Mouse (Mus musculus) forebrain, postnatal 0 days (tissue): Measurements from ENCODE around the gene Hist1h3a. TPM values are rescaled to one million over a fixed set of nuclear protein-coding genes. Genes with fewer than 3 reads are reported as not detected.

Source experiments
- ATAC-seq: fragments of 200-750 bp; cut with Nextera tagmentation; 2 replicates; pipeline ENCODE4 v1.8.0; 2017; ENCODE audit warnings: mild to moderate bottlenecking, moderate library complexity
- DNase-seq: peaks from one replicate; pipeline ENCODE4 v3.0.0-alpha.2; 2015
- H3K27ac ChIP-seq: fragments of 300-500 bp; sonication (generic); 2 replicates; pipeline ENCODE4 v1.5.1; 2014; ENCODE audit warnings: low read depth, mild to moderate bottlenecking, antibody characterized with exemption, low read length, moderate library complexity, mixed read lengths
- H3K27me3 ChIP-seq: fragments of 300-500 bp; sonication (generic); 2 replicates; pipeline ENCODE4 v1.6.1; 2014; ENCODE audit warnings: mild to moderate bottlenecking, low read length, mixed read lengths; ENCODE audit not compliant: insufficient read depth
- H3K36me3 ChIP-seq: fragments of 300-500 bp; sonication (generic); 2 replicates; pipeline ENCODE4 v1.6.1; 2014; ENCODE audit warnings: mild to moderate bottlenecking, moderate library complexity; ENCODE audit not compliant: insufficient read depth
- H3K4me1 ChIP-seq: fragments of 300-500 bp; sonication (generic); 2 replicates; pipeline ENCODE4 v1.6.1; 2014; ENCODE audit warnings: antibody characterized with exemption; ENCODE audit not compliant: insufficient read depth
- H3K4me2 ChIP-seq: fragments of 300-500 bp; sonication (generic); 2 replicates; pipeline ENCODE4 v1.6.1; 2014; ENCODE audit warnings: low read depth, mild to moderate bottlenecking, moderate library complexity
- H3K4me3 ChIP-seq: fragments of 300-500 bp; sonication (generic); 2 replicates; pipeline ENCODE4 v1.5.1; 2014; ENCODE audit warnings: low read depth, low read length, mixed read lengths
- H3K9ac ChIP-seq: fragments of 300-500 bp; sonication (generic); 2 replicates; pipeline ENCODE4 v1.6.1; 2014; ENCODE audit warnings: mild to moderate bottlenecking
- H3K9me3 ChIP-seq: fragments of 300-500 bp; sonication (generic); 2 replicates; pipeline ENCODE4 v1.6.1; 2016; ENCODE audit warnings: low read length
- CTCF ChIP-seq: sonication (generic); IDR thresholded peaks from 2 replicates; pipeline ENCODE4 v1.5.1; 2016; ENCODE audit warnings: antibody characterized with exemption, control low read depth, low read depth
- WGBS: fragments of 180-500 bp; shearing (Covaris S2); extraction: QIAGEN DNeasy Blood & Tissue Kit; methylation state at CpG from one replicate; pipeline ENCODE4 v1.1.7; 2014; 5-methylcytosine and 5-hydroxymethylcytosine counted together
- microRNA-seq, 2 experiments: library from miRNA; unstranded; fragments of <30 nt; microRNA quantifications; one replicate each; pipeline ENCODE4; 2016
- polyA plus RNA-seq: library from polyadenylated mRNA; unstranded; fragments of >200 nt; fragmentation: Nextera tagmentation; extraction: Ambion mirVana; gene quantifications from 2 replicates; pipeline ENCODE4 v1.2.1, GENCODE M21; 2015
- total RNA-seq: library from RNA; depleted of rRNA; stranded (reverse); fragments of >200 nt; gene quantifications from 2 replicates; pipeline ENCODE4 v1.2.3, GENCODE M21; 2014; rRNA removed

Gene Hist1h3a
- total and polyA plus RNA-seq, 2 experiments from 2014 or later = 1.2 to 483 TPM

DNA sequence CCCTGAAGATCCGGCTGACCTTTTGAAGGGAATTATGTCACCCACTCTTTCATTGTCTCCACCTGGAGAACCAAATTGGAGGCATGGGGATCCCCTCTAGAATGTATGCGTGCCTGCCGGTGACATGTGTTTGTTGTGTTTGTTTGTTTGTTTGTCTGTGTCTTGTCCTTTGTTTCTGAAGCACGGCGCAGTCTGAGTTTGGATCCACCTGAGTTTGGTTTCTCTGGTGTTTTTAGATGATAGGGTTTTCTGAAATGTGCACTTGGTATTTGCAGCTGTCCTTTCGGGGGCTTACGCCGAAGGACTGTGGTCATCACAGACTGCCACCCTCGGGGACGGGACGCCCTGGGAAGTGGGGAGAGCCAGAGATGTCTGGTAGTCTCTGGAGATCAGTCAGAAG lies 45.0 kb downstream of the Hist1h3a start:
- WGBS = 60% methylated on average over 11 of the region's 11 CpGs

GRCm38 (mm10) chr13:23716261-23717042 lies 45.7 kb downstream of the Hist1h3a start:
- ATAC-seq (no peak), DNase-seq (no peak)
- H3K27me3 ChIP-seq = no peaks in the 10 kb centered on the region
- H3K36me3 ChIP-seq = no peaks in the 10 kb centered on the region
- WGBS = 89% methylated on average over 5 of the region's 5 CpGs
- H3K9me3 ChIP-seq = no peaks in the 10 kb centered on the region
- no peak for TF ChIP-seq CTCF
- no peak overlapping the region for H3K4me2 ChIP-seq
- no peaks in the 10 kb centered on the region for H3K4me1 ChIP-seq
- no peak overlapping the region for H3K9ac ChIP-seq
- no peak overlapping the region for H3K4me3 ChIP-seq
- no peak overlapping the region for H3K27ac ChIP-seq

More for the DNA sequence above, 45.0 kb downstream of the Hist1h3a start:
- H3K9ac ChIP-seq = no peak overlapping the region
- no peaks in the 10 kb centered on the region for H3K36me3 ChIP-seq
- H3K4me1 ChIP-seq = no peaks in the 10 kb centered on the region
- no peak overlapping the region for H3K4me2 ChIP-seq
- H3K4me3 ChIP-seq = no peak overlapping the region
- no peak for DNase-seq
- no peaks in the 10 kb centered on the region for H3K27me3 ChIP-seq
- ATAC-seq = no peak
- H3K27ac ChIP-seq = no peak overlapping the region
- TF ChIP-seq CTCF = no peak
- H3K9me3 ChIP-seq = no peaks in the 10 kb centered on the region

Small RNA genes lying within 50 kb of the gene (microRNA-seq; reads per million reads assigned to microRNA genes)
- gene Gm44314 = 0 reads per million in 2 experiments
- 0 reads per million in 2 experiments for gene Gm44484

Other genes with a start within 250 kb of the Hist1h3a start
Only the 30 nearest of the 37 such genes appear.
- gene Hist1h1d, start 209.1 kb downstream of the Hist1h3a start, total RNA-seq = 48.5 and 66.7 TPM in 2 replicates
- 0.12 and 0.18 TPM in 2 replicates for gene Hist1h1d, start 209.1 kb downstream of the Hist1h3a start, polyA plus RNA-seq
- gene Hist1h3e, start 200.0 kb downstream of the Hist1h3a start, total RNA-seq = 180 and 204 TPM in 2 replicates
- gene Hist1h3e, start 200.0 kb downstream of the Hist1h3a start, polyA plus RNA-seq = 1.9 and 2.0 TPM in 2 replicates
- 111 TPM in 2 replicates for gene Hist1h2ae, start 191.2 kb downstream of the Hist1h3a start, total RNA-seq
- 12.5 and 23.0 TPM in 2 replicates for gene Hist1h2ae, start 191.2 kb downstream of the Hist1h3a start, polyA plus RNA-seq
- gene Hist1h2bg, start 191.0 kb downstream of the Hist1h3a start, total RNA-seq = 367 and 594 TPM in 2 replicates
- 3.0 and 3.6 TPM in 2 replicates for gene Hist1h2bg, start 191.0 kb downstream of the Hist1h3a start, polyA plus RNA-seq
- 226 and 289 TPM in 2 replicates for gene Hist1h2bf, start 188.2 kb downstream of the Hist1h3a start, total RNA-seq
- gene Hist1h2bf, start 188.2 kb downstream of the Hist1h3a start, polyA plus RNA-seq = not detected in 2 replicates
- gene Hist1h2ad, start 188.0 kb downstream of the Hist1h3a start, total RNA-seq = 204 and 274 TPM in 2 replicates
- 0.78 TPM in 1 of 2 replicates, not detected in the other for gene Hist1h2ad, start 188.0 kb downstream of the Hist1h3a start, polyA plus RNA-seq
- 73.0 and 78.9 TPM in 2 replicates for gene Hist1h3d, start 186.6 kb downstream of the Hist1h3a start, total RNA-seq
- 0.57 and 0.80 TPM in 2 replicates for gene Hist1h3d, start 186.6 kb downstream of the Hist1h3a start, polyA plus RNA-seq
- 258 and 695 TPM in 2 replicates for gene Hist1h4d, start 180.8 kb downstream of the Hist1h3a start, total RNA-seq
- gene Hist1h4d, start 180.8 kb downstream of the Hist1h3a start, polyA plus RNA-seq = 25.0 and 42.2 TPM in 2 replicates
- 98.5 and 120 TPM in 2 replicates for gene Hist1h2be, start 141.3 kb downstream of the Hist1h3a start, total RNA-seq
- gene Hist1h2be, start 141.3 kb downstream of the Hist1h3a start, polyA plus RNA-seq = 0.31 and 0.39 TPM in 2 replicates
- gene Hist1h1e, start 139.8 kb downstream of the Hist1h3a start, total RNA-seq = 204 and 218 TPM in 2 replicates
- 11.1 and 16.3 TPM in 2 replicates for gene Hist1h1e, start 139.8 kb downstream of the Hist1h3a start, polyA plus RNA-seq
- 40.9 and 44.8 TPM in 2 replicates for gene Hist1h2ac, start 78.4 kb downstream of the Hist1h3a start, total RNA-seq
- gene Hist1h2ac, start 78.4 kb downstream of the Hist1h3a start, polyA plus RNA-seq = 0.41 and 0.49 TPM in 2 replicates
- 93.7 and 124 TPM in 2 replicates for gene Hist1h2bc, start 78.2 kb downstream of the Hist1h3a start, total RNA-seq
- gene Hist1h2bc, start 78.2 kb downstream of the Hist1h3a start, polyA plus RNA-seq = 29.2 and 35.3 TPM in 2 replicates
- 1.3 TPM in 1 of 2 replicates, not detected in the other for gene Hist1h1t, start 66.6 kb downstream of the Hist1h3a start, total RNA-seq
- gene Hist1h1t, start 66.6 kb downstream of the Hist1h3a start, polyA plus RNA-seq = not detected in 2 replicates
- gene Hist1h4c, start 63.9 kb downstream of the Hist1h3a start, total RNA-seq = 917 and 942 TPM in 2 replicates
- 2.3 and 5.0 TPM in 2 replicates for gene Hist1h4c, start 63.9 kb downstream of the Hist1h3a start, polyA plus RNA-seq
- 2.5 and 3.6 TPM in 2 replicates for gene Hfe, start 51.5 kb downstream of the Hist1h3a start, total RNA-seq
- gene Hfe, start 51.5 kb downstream of the Hist1h3a start, polyA plus RNA-seq = 4.4 and 6.0 TPM in 2 replicates
- 475 and 498 TPM in 2 replicates for gene Hist1h1c, start 23.6 kb downstream of the Hist1h3a start, total RNA-seq
- gene Hist1h1c, start 23.6 kb downstream of the Hist1h3a start, polyA plus RNA-seq = 24.0 and 26.3 TPM in 2 replicates
- 294 and 301 TPM in 2 replicates for gene Hist1h3c, start 16.8 kb downstream of the Hist1h3a start, total RNA-seq
- gene Hist1h3c, start 16.8 kb downstream of the Hist1h3a start, polyA plus RNA-seq = 0.84 TPM in 1 of 2 replicates, not detected in the other
- gene Hist1h2bb, start 15.7 kb downstream of the Hist1h3a start, total RNA-seq = 647 and 680 TPM in 2 replicates
- not detected in 2 replicates for gene Hist1h2bb, start 15.7 kb downstream of the Hist1h3a start, polyA plus RNA-seq
- 305 and 340 TPM in 2 replicates for gene Hist1h2ab, start 11.3 kb downstream of the Hist1h3a start, total RNA-seq
- gene Hist1h2ab, start 11.3 kb downstream of the Hist1h3a start, polyA plus RNA-seq = 4.4 and 6.7 TPM in 2 replicates
- gene Hist1h3b, start 10.1 kb downstream of the Hist1h3a start, total RNA-seq = 229 and 254 TPM in 2 replicates
- 0.25 and 0.67 TPM in 2 replicates for gene Hist1h3b, start 10.1 kb downstream of the Hist1h3a start, polyA plus RNA-seq
- gene Hist1h4b, start 5.4 kb downstream of the Hist1h3a start, total RNA-seq = 184 and 254 TPM in 2 replicates
- 1.8 and 3.0 TPM in 2 replicates for gene Hist1h4b, start 5.4 kb downstream of the Hist1h3a start, polyA plus RNA-seq
- gene Hist1h4a, start 1.2 kb downstream of the Hist1h3a start, total RNA-seq = 303 and 421 TPM in 2 replicates
- 0.64 TPM in 1 of 2 replicates, not detected in the other for gene Hist1h4a, start 1.2 kb downstream of the Hist1h3a start, polyA plus RNA-seq
- gene Hist1h1a, start 1.3 kb upstream of the Hist1h3a start, total RNA-seq = 195 and 202 TPM in 2 replicates
- 0.36 and 0.40 TPM in 2 replicates for gene Hist1h1a, start 1.3 kb upstream of the Hist1h3a start, polyA plus RNA-seq
- 0.23 TPM in 1 of 2 replicates, not detected in the other for gene Trim38, start 7.5 kb upstream of the Hist1h3a start, total RNA-seq
- gene Trim38, start 7.5 kb upstream of the Hist1h3a start, polyA plus RNA-seq = 0.09 TPM in 1 of 2 replicates, not detected in the other
- gene Slc17a2, start 44.6 kb upstream of the Hist1h3a start, total RNA-seq = not detected in 2 replicates
- gene Slc17a2, start 44.6 kb upstream of the Hist1h3a start, polyA plus RNA-seq = not detected in 2 replicates
- 0.10 TPM in 1 of 2 replicates, not detected in the other for gene Slc17a3, start 77.0 kb upstream of the Hist1h3a start, total RNA-seq
- not detected in 2 replicates for gene Slc17a3, start 77.0 kb upstream of the Hist1h3a start, polyA plus RNA-seq
- 0.15 TPM in 1 of 2 replicates, not detected in the other for gene Slc17a1, start 105.4 kb upstream of the Hist1h3a start, total RNA-seq
- gene Slc17a1, start 105.4 kb upstream of the Hist1h3a start, polyA plus RNA-seq = not detected in 2 replicates
- not detected in 2 replicates for gene Slc17a4, start 152.6 kb upstream of the Hist1h3a start, total RNA-seq
- not detected in 2 replicates for gene Slc17a4, start 152.6 kb upstream of the Hist1h3a start, polyA plus RNA-seq
- gene Hist1h2ba, start 171.8 kb upstream of the Hist1h3a start, total RNA-seq = not detected in 2 replicates
- gene Hist1h2ba, start 171.8 kb upstream of the Hist1h3a start, polyA plus RNA-seq = not detected in 2 replicates
- not detected in 2 replicates for gene Hist1h2aa, start 172.1 kb upstream of the Hist1h3a start, total RNA-seq
- gene Hist1h2aa, start 172.1 kb upstream of the Hist1h3a start, polyA plus RNA-seq = not detected in 2 replicates